Mouse (Mus musculus) urinary bladder, adult 2 months (tissue): Measurements from ENCODE around the gene Gm8279. TPM values are rescaled to one million over a fixed set of nuclear protein-coding genes. Genes with fewer than 3 reads are reported as not detected.
"Not testable (repeated sequence)": the region's sequence is repeated elsewhere in the genome, so short reads cannot be mapped to it uniquely, and the experiment has no call there.

Source experiments
- DNase-seq: peaks from one replicate; pipeline ENCODE4 v3.0.0; 2022; ENCODE audit warnings: low spot score
- polyA plus RNA-seq: library from polyadenylated mRNA; depleted of rRNA; stranded (reverse); fragments of >200 nt; gene quantifications from 2 replicates; pipeline ENCODE4 v1.2.3, GENCODE M21; 2012; rRNA removed

The Gm8279 gene
- polyA plus RNA-seq = not detected in 2 replicates

GRCm38 (mm10) chr14:5131219-5131618 lies at the start of gene Gm8279:
Gm8279 (plus strand) TSS chr14:5131519.
- not testable (repeated sequence) for DNase-seq

DNA sequence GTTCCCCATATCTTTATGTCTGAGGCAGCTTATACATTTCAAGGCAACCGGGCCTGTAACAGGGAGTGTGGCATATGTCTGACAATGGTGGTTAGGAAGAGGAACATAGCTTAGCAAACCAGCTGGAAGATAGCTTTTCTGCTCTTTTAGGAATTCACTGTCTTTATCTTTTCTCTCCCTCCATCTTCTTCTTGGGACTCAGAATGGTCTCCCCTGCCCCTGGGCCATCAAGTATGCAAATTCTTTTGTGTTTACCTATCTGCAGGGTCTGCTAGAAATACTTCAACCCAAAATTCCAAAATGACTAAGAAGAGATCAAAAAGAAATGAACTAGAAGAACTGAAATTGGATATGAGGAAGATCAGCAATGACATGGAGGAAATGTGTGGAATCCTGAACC lies 32.9 kb downstream of the Gm8279 start, which contains the start of gene Gm3317:
Gm3317 (plus strand) TSS at position 301 of the 400 bp plus-strand sequence.
- DNase-seq = not testable (repeated sequence)

GRCm38 (mm10) chr14:5185493-5185892 lies 54.2 kb downstream of the Gm8279 start, which contains the start of gene Gm8271:
Gm8271 (plus strand) TSS chr14:5185793.
- not testable (repeated sequence) for DNase-seq

Other genes with a start within 250 kb of the Gm8279 start
- 0.21 TPM in 1 of 2 replicates, not detected in the other for gene Gm3278, start 239.1 kb upstream of the Gm8279 start, polyA plus RNA-seq
- gene Gm8297, start 147.6 kb upstream of the Gm8279 start, polyA plus RNA-seq = not detected in 2 replicates
- 0.47 TPM in 1 of 2 replicates, not detected in the other for gene Gm3298, start 115.6 kb upstream of the Gm8279 start, polyA plus RNA-seq
- gene 4930555G01Rik, start 80.9 kb upstream of the Gm8279 start, polyA plus RNA-seq = not detected in 2 replicates
- 0.38 and 0.74 TPM in 2 replicates for gene Gm8281, start 60.5 kb upstream of the Gm8279 start, polyA plus RNA-seq
- not detected in 2 replicates for gene Gm3317, start 33.0 kb downstream of the Gm8279 start, polyA plus RNA-seq
- not detected in 2 replicates for gene Gm8271, start 54.3 kb downstream of the Gm8279 start, polyA plus RNA-seq
- gene Gm3526, start 129.1 kb downstream of the Gm8279 start, polyA plus RNA-seq = not detected in 2 replicates
- gene Gm3542, start 203.4 kb downstream of the Gm8279 start, polyA plus RNA-seq = not detected in 2 replicates